Mouse (Mus musculus): ENCODE data around the gene Tgfbr3.

The Tgfbr3 gene

GRCm38 (mm10) chr5:107120624-107121023 lies 168.8 kb downstream of the Tgfbr3 start:
- POLR2A ChIA-PET, result no interaction called here
- CTCF ChIA-PET, result no interaction called here

- ChIA-PET CTCF (no interaction called here), POLR2A (no interaction called here)
Measured at GRCm38 (mm10) chr5:107119896-107120295, 169.5 kb downstream of the Tgfbr3 start.

- CTCF ChIA-PET, result no interaction called here
- POLR2A ChIA-PET, result no interaction called here
Measured at GRCm38 (mm10) chr5:107116821-107117220, 172.6 kb downstream of the Tgfbr3 start.

GRCm38 (mm10) chr5:107112656-107113275 lies 176.7 kb downstream of the Tgfbr3 start:
- POLR2A ChIA-PET, result interaction anchor here in 1 of 4 experiments (0.7 to 1.2 kb wide), 2 partner anchors 14 to 245 kb away, joined by 3 to 5 read pairs; no protein-coding TSS in a partner anchor
- CTCF ChIA-PET, result no interaction called here

GRCm38 (mm10) chr5:107111802-107112201 lies 177.6 kb downstream of the Tgfbr3 start:
- ChIA-PET CTCF (interaction anchor here in 3 of 4 experiments (0.6 to 1.0 kb wide), 3 partner anchors 18 to 112 kb away, joined by 3 to 9 read pairs (median 4); no protein-coding TSS in a partner anchor), POLR2A (interaction anchor here in 2 of 4 experiments (1.2 to 1.3 kb wide), 2 partner anchors 15 to 110 kb away, joined by 3 read pairs; no protein-coding TSS in a partner anchor)

GRCm38 (mm10) chr5:107110880-107111520 lies 178.4 kb downstream of the Tgfbr3 start:
- CTCF ChIA-PET, result interaction anchor here in 1 of 4 experiments (0.6 to 1.2 kb wide), 2 partner anchors 37 to 107 kb away, joined by 3 to 4 read pairs; no protein-coding TSS in a partner anchor
- POLR2A ChIA-PET, result interaction anchor here in 2 of 4 experiments (1.3 to 1.5 kb wide), 2 partner anchors 31 to 110 kb away, joined by 3 read pairs; no protein-coding TSS in a partner anchor

GRCm38 (mm10) chr5:107110089-107110879 lies 179.1 kb downstream of the Tgfbr3 start:
- POLR2A ChIA-PET, result interaction anchor here in 3 of 4 experiments (0.6 to 1.5 kb wide), 8 partner anchors 11 to 485 kb away, joined by 3 to 9 read pairs (median 3); no protein-coding TSS in a partner anchor

GRCm38 (mm10) chr5:107109416-107109815 lies 180.0 kb downstream of the Tgfbr3 start:
- ChIA-PET POLR2A (interaction anchor here in 1 of 4 experiments (1.5 kb wide), 1 partner anchor 33 kb away, joined by 3 read pairs; no protein-coding TSS in a partner anchor), CTCF (interaction anchor here in 1 of 4 experiments (0.6 kb wide), 1 partner anchor 46 kb away, joined by 3 read pairs; no protein-coding TSS in a partner anchor)

More at GRCm38 (mm10) chr5:107110089-107110879, 179.1 kb downstream of the Tgfbr3 start:
- CTCF ChIA-PET, result interaction anchor here in 1 of 4 experiments (0.6 to 1.2 kb wide), 2 partner anchors 38 to 106 kb away, joined by 3 to 4 read pairs; no protein-coding TSS in a partner anchor

GRCm38 (mm10) chr5:107106793-107107192 lies 182.6 kb downstream of the Tgfbr3 start:
- CTCF ChIA-PET, result no interaction called here
- POLR2A ChIA-PET, result no interaction called here

- ChIA-PET CTCF (no interaction called here), POLR2A (no interaction called here)
Measured at GRCm38 (mm10) chr5:107106139-107106538, 183.3 kb downstream of the Tgfbr3 start.

GRCm38 (mm10) chr5:107103591-107103990 lies 185.8 kb downstream of the Tgfbr3 start:
- CTCF ChIA-PET, result no interaction called here
- POLR2A ChIA-PET, result no interaction called here

GRCm38 (mm10) chr5:107102916-107103315 lies 186.5 kb downstream of the Tgfbr3 start:
- ChIA-PET CTCF (no interaction called here), POLR2A (no interaction called here)

GRCm38 (mm10) chr5:107101684-107102083 lies 187.7 kb downstream of the Tgfbr3 start:
- POLR2A ChIA-PET, result interaction anchor here in 2 of 4 experiments (0.5 to 0.6 kb wide), 2 partner anchors 24 to 72 kb away, joined by 3 read pairs; no protein-coding TSS in a partner anchor
- CTCF ChIA-PET, result interaction anchor here in 1 of 4 experiments (0.8 kb wide), 1 partner anchor 257 kb away, joined by 9 read pairs; no protein-coding TSS in a partner anchor

- ChIA-PET CTCF (interaction anchor here in 1 of 4 experiments (0.8 kb wide), 1 partner anchor 256 kb away, joined by 9 read pairs; no protein-coding TSS in a partner anchor), POLR2A (interaction anchor here in 1 of 4 experiments (0.5 kb wide), 1 partner anchor 71 kb away, joined by 3 read pairs; no protein-coding TSS in a partner anchor)
Measured at GRCm38 (mm10) chr5:107101135-107101534, 188.3 kb downstream of the Tgfbr3 start.

GRCm38 (mm10) chr5:107099634-107100033 lies 189.8 kb downstream of the Tgfbr3 start:
- POLR2A ChIA-PET, result no interaction called here
- CTCF ChIA-PET, result no interaction called here

- CTCF ChIA-PET, result no interaction called here
- POLR2A ChIA-PET, result interaction anchor here in 2 of 4 experiments (0.6 kb wide), 3 partner anchors 16 to 259 kb away, joined by 3 to 4 read pairs (median 3); no protein-coding TSS in a partner anchor
Measured at GRCm38 (mm10) chr5:107099076-107099475, 190.4 kb downstream of the Tgfbr3 start.

GRCm38 (mm10) chr5:107098007-107098406 lies 191.4 kb downstream of the Tgfbr3 start:
- POLR2A ChIA-PET, result no interaction called here
- CTCF ChIA-PET, result no interaction called here

- ChIA-PET POLR2A (no interaction called here), CTCF (no interaction called here)
Measured at GRCm38 (mm10) chr5:107097314-107097713, 192.1 kb downstream of the Tgfbr3 start.

- POLR2A ChIA-PET, result interaction anchor here in 1 of 4 experiments (0.6 to 0.9 kb wide), 3 partner anchors 165 to 628 kb away, joined by 3 read pairs; no protein-coding TSS in a partner anchor
- CTCF ChIA-PET, result interaction anchor here in 1 of 4 experiments (1.0 kb wide), 1 partner anchor 18 kb away, joined by 9 read pairs; no protein-coding TSS in a partner anchor
Measured at GRCm38 (mm10) chr5:107094233-107094632, 195.2 kb downstream of the Tgfbr3 start.
